Mouse (Mus musculus) midbrain, embryonic 14.5 days (tissue): ENCODE data around the gene Vmn2r20. TPM values are rescaled to one million over a fixed set of nuclear protein-coding genes. Genes with fewer than 3 reads are reported as not detected.
"Not testable (repeated sequence)": the region's sequence is repeated elsewhere in the genome, so short reads cannot be mapped to it uniquely, and the experiment has no call there.

Source experiments
- ATAC-seq: fragments of 200-750 bp; cut with Nextera tagmentation; 2 replicates; pipeline ENCODE4 v1.8.0; 2017; ENCODE audit warnings: moderate number of reproducible peaks, moderate library complexity; ENCODE audit not compliant: low FRiP score, low TSS enrichment
- DNase-seq: peaks from one replicate; pipeline ENCODE4 v3.0.0-alpha.2; 2015
- H3K27ac ChIP-seq: fragments of 300-500 bp; sonication (generic); replicated peaks from 2 replicates; pipeline ENCODE4 v1.5.1; 2014; ENCODE audit warnings: mild to moderate bottlenecking, low read depth, low read length, moderate library complexity
- H3K27me3 ChIP-seq: fragments of 300-500 bp; sonication (generic); 2 replicates; pipeline ENCODE4 v1.6.1; 2014; ENCODE audit warnings: low read length, control low read depth, mixed read lengths; ENCODE audit not compliant: control insufficient read depth, insufficient read depth
- H3K36me3 ChIP-seq: fragments of 300-500 bp; sonication (generic); 2 replicates; pipeline ENCODE4 v1.6.1; 2014; ENCODE audit warnings: low read length, control low read depth; ENCODE audit not compliant: control insufficient read depth, insufficient read depth
- H3K4me1 ChIP-seq: fragments of 300-500 bp; sonication (generic); 2 replicates; pipeline ENCODE4 v1.6.1; 2014; ENCODE audit warnings: mild to moderate bottlenecking, antibody characterized with exemption, low read length, control low read depth; ENCODE audit not compliant: control insufficient read depth, insufficient read depth
- H3K4me2 ChIP-seq: fragments of 300-500 bp; sonication (generic); 2 replicates; pipeline ENCODE4 v1.6.1; 2014; ENCODE audit warnings: mild to moderate bottlenecking, low read length, moderate library complexity
- H3K4me3 ChIP-seq: fragments of 300-500 bp; sonication (generic); replicated peaks from 2 replicates; pipeline ENCODE4 v1.5.1; 2014; ENCODE audit warnings: low read depth, low read length
- H3K9ac ChIP-seq: fragments of 300-500 bp; sonication (generic); replicated peaks from 2 replicates; pipeline ENCODE4 v1.6.1; 2014; ENCODE audit warnings: mild to moderate bottlenecking, low read length, moderate library complexity
- H3K9me3 ChIP-seq: fragments of 300-500 bp; sonication (generic); 2 replicates; pipeline ENCODE4 v1.6.1; 2016; ENCODE audit warnings: low read length, control low read depth, mixed read lengths; ENCODE audit not compliant: control insufficient read depth
- WGBS: fragments of 180-500 bp; shearing (Covaris S2); extraction: QIAGEN DNeasy Blood & Tissue Kit; methylation state at CpG from one replicate; pipeline ENCODE4 v1.1.7; 2014; 5-methylcytosine and 5-hydroxymethylcytosine counted together
- polyA plus RNA-seq: library from polyadenylated mRNA; unstranded; fragments of >200 nt; fragmentation: Nextera tagmentation; extraction: Ambion mirVana; gene quantifications from 2 replicates; pipeline ENCODE4 v1.2.1, GENCODE M21; 2014

Vmn2r20 gene
- polyA plus RNA-seq = not detected in 2 replicates

- H3K27ac ChIP-seq, H3K27me3 ChIP-seq, ATAC-seq, DNase-seq, H3K4me3 ChIP-seq, H3K36me3 ChIP-seq, H3K9ac ChIP-seq, H3K4me2 ChIP-seq, H3K4me1 ChIP-seq, H3K9me3 ChIP-seq: not testable (repeated sequence)
- WGBS = no CpG with 5 or more reads among the region's 4 CpGs
Observed at GRCm38 (mm10) chr6:123418016-123418415, at the start of gene Vmn2r20. Gene Vmn2r20 (minus strand): TSS chr6:123418116.

- H3K4me1 ChIP-seq, H3K4me2 ChIP-seq, H3K9ac ChIP-seq, H3K27me3 ChIP-seq, DNase-seq, H3K9me3 ChIP-seq, H3K27ac ChIP-seq, H3K36me3 ChIP-seq, H3K4me3 ChIP-seq, ATAC-seq: not testable (repeated sequence)
- no CpG with 5 or more reads among the region's 1 CpGs for WGBS
Observed at GRCm38 (mm10) chr6:123424413-123424812, 6.5 kb upstream of the Vmn2r20 start.

- H3K9ac ChIP-seq, H3K4me1 ChIP-seq, H3K27ac ChIP-seq, DNase-seq, H3K27me3 ChIP-seq, H3K4me3 ChIP-seq, H3K9me3 ChIP-seq, H3K36me3 ChIP-seq, H3K4me2 ChIP-seq, ATAC-seq: not testable (repeated sequence)
- WGBS = no CpG with 5 or more reads among the region's 8 CpGs
Observed at GRCm38 (mm10) chr6:123406918-123407665, 10.8 kb downstream of the Vmn2r20 start.

- H3K4me1 ChIP-seq, H3K27me3 ChIP-seq, H3K9ac ChIP-seq, H3K36me3 ChIP-seq, DNase-seq, H3K27ac ChIP-seq, H3K4me2 ChIP-seq, H3K4me3 ChIP-seq, H3K9me3 ChIP-seq, ATAC-seq: not testable (repeated sequence)
Observed at GRCm38 (mm10) chr6:123388824-123389223, 29.1 kb downstream of the Vmn2r20 start.

- H3K4me3 ChIP-seq = no peak overlapping the region
- no peak overlapping the region for H3K9ac ChIP-seq
- H3K27me3 ChIP-seq = no peaks in the 10 kb centered on the region
- DNase-seq (no peak), ATAC-seq (no peak)
- no peaks in the 10 kb centered on the region for H3K36me3 ChIP-seq
- H3K4me1 ChIP-seq = no peaks in the 10 kb centered on the region
- H3K9me3 ChIP-seq = no peaks in the 10 kb centered on the region
- 94% methylated on average over 1 of the region's 1 CpGs for WGBS
- no peak overlapping the region for H3K27ac ChIP-seq
- H3K4me2 ChIP-seq = no peak overlapping the region
Observed at GRCm38 (mm10) chr6:123346141-123346540, 71.8 kb downstream of the Vmn2r20 start.

GRCm38 (mm10) chr6:123340093-123340492 lies 77.8 kb downstream of the Vmn2r20 start:
- H3K4me2 ChIP-seq = no peak overlapping the region
- no peaks in the 10 kb centered on the region for H3K36me3 ChIP-seq
- H3K27me3 ChIP-seq = no peaks in the 10 kb centered on the region
- ATAC-seq (no peak), DNase-seq (peak; percentile 39)
- H3K4me3 ChIP-seq = no peak overlapping the region
- H3K4me1 ChIP-seq = no peaks in the 10 kb centered on the region
- H3K27ac ChIP-seq = no peak overlapping the region
- no peak overlapping the region for H3K9ac ChIP-seq
- no peaks in the 10 kb centered on the region for H3K9me3 ChIP-seq

- no peak overlapping the region for H3K4me3 ChIP-seq
- no peaks in the 10 kb centered on the region for H3K27me3 ChIP-seq
- H3K36me3 ChIP-seq = no peaks in the 10 kb centered on the region
- H3K4me1 ChIP-seq = no peaks in the 10 kb centered on the region
- H3K27ac ChIP-seq = no peak overlapping the region
- ATAC-seq (no peak), DNase-seq (no peak)
- H3K9me3 ChIP-seq = no peaks in the 10 kb centered on the region
- no peak overlapping the region for H3K9ac ChIP-seq
- H3K4me2 ChIP-seq = no peak overlapping the region
- 36% methylated on average over 2 of the region's 2 CpGs for WGBS
Observed at GRCm38 (mm10) chr6:123332503-123332902, 85.4 kb downstream of the Vmn2r20 start.

Other genes starting within 250 kb of the Vmn2r20 start
- not detected in 2 replicates for gene Clec4b2, start 245.2 kb downstream of the Vmn2r20 start, polyA plus RNA-seq
- gene Clec4n, start 188.3 kb downstream of the Vmn2r20 start, polyA plus RNA-seq = 2.6 TPM in 1 of 2 replicates, not detected in the other
- gene Clec4d, start 156.0 kb downstream of the Vmn2r20 start, polyA plus RNA-seq = not detected in 2 replicates
- gene Clec4e, start 128.2 kb downstream of the Vmn2r20 start, polyA plus RNA-seq = not detected in 2 replicates
- not detected in 2 replicates for gene Vmn2r19, start 109.8 kb downstream of the Vmn2r20 start, polyA plus RNA-seq
- not detected in 2 replicates for gene Vmn2r21, start 115.3 kb upstream of the Vmn2r20 start, polyA plus RNA-seq
- not detected in 2 replicates for gene Vmn2r22, start 232.6 kb upstream of the Vmn2r20 start, polyA plus RNA-seq